Mouse (Mus musculus): ENCODE results near the gene Gtpbp6.
"Not testable (repeated sequence)": the region's sequence is repeated elsewhere in the genome, so short reads cannot be mapped to it uniquely, and the experiment has no call there.

Gene Gtpbp6

DNA sequence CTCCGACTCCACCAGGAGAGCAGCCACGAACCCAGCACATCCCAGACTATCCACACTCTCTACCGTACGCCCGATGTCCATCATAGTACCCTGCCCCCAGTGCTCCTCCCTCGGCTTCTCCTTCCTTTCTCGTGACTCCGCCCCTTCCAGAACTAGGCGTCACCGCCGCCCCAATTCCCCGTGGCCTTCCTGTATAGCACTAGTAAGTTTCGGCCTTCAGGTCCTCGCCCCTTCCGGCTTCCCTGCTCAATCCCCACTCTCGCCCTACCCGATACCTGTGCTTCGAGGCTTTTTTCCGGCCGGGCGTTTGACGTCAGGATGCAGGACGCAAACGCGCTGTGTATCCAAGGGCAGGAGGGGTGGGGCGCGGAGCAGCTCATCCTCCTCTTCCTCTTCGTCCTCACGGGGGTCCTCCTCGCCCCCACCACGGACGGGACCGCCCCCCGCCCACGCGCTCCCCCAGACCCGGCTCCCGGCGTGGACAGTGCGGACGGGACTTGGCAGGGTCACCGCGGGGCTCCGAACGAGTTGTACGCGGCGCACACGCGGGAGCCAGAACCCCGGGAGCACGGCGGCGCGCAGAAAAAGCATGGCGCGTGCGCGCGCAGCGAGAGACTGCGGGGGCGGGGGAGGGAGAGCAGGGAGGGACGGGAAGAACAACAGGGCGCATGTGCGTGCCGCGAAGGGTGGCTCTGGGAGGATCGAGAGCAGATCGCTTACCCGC lies at the start of gene Gtpbp6:
Gene Gtpbp6, minus strand, starts transcription at position 617 of the 724 bp plus-strand sequence.
- DNase-seq (ENCODE audit: low spot score): peak; percentile 96

DNA sequence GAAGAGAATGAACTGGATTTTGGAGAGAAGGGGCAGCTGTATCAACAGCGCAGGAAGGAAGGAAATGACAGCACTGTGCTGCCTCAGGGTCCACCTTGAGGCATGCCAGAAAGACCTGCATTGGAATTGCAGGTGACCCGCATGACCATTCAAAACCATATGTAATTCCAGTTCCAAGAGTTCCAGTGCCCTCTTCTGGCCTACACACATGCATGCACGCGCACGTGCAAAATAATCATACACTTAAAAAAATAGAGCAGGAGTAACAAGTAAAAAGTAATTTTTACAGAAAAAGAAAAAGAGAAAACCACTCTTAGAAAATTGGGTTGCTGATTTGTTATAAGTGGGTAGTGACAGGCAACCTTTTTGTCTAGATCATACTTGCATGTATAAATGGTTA lies 35.0 kb upstream of the Gtpbp6 start:
- no peak for DNase-seq (ENCODE audit: low spot score)

DNA sequence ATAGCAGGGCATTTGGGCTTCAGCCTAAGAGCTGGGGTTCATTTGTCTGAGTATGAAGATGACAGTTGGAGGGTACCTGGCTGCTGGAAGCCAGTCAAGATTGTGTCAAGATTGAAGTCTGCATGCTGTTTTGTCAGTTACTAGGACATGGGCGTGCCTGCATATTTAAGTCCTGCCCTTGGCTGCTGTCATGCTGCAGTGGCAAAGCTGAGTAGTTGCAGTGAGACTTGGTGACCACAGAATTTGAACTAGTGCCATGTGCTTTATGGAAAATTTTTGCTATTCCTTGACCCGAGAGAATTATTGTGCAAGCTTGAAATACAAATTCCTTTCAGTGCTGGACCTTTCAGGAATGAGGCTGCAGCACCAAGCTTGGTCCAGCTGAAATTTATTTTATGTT lies 34.3 kb upstream of the Gtpbp6 start:
- DNase-seq (ENCODE audit: low spot score): no peak

DNA sequence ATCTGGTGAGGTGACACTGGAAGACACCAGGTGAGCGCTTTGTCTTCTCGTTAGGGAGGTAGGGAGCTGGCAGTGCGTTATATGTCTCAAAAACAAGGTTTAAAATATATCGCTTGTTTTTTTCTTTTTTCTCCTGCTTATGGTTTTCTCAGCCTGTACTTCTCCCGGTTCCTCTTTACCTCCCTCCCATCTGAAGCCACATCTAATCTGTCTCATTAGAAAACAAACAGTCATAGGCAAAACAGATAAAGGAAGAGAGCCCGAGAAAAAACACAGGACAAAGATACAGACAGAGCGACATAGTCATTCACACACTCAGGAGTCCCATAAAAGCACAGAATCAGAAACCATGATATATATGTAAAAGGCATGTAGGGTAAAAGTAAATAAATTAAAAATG lies 32.4 kb upstream of the Gtpbp6 start:
- no peak for DNase-seq (ENCODE audit: low spot score)

DNA sequence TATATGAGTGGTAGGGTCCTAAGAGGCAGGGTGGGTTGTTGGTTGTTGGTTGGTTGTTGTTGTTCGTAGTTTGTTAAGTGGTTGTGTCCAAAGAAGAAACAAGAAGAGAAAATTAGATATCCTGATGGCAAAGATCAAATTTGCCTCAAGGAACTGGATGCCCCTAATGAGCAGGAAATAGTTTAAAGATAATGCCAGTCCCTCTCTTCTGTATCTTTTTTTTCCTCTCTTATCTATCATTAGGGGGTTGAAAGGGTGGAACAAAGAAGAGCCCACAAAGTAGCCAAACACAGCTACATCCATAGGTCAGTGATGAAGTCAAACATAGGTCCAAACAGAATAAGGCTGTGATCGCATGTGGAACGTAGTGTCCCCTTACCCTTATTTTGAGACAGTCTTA lies 31.3 kb upstream of the Gtpbp6 start:
- DNase-seq (ENCODE audit: low spot score): no peak

DNA sequence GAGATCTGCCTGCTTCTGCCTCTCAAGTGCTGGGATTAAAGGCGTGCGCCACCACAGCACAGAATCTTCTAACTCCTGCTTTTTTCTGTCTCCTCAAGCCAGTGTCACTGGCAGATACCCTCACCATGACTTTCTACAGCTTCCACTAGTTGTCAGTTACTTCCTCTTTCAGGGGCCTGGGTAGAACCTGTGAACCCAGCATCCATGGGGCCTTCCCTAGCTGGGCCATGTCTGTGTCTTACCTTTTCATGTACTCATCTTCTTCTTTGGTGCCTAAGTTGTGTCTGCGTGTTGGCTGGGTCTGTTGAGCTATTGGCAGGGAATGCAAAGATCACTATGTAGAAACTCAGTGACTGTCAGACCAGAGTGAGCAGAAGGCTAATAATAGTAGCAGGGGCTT lies 29.8 kb upstream of the Gtpbp6 start:
- no peak for DNase-seq (ENCODE audit: low spot score)

DNA sequence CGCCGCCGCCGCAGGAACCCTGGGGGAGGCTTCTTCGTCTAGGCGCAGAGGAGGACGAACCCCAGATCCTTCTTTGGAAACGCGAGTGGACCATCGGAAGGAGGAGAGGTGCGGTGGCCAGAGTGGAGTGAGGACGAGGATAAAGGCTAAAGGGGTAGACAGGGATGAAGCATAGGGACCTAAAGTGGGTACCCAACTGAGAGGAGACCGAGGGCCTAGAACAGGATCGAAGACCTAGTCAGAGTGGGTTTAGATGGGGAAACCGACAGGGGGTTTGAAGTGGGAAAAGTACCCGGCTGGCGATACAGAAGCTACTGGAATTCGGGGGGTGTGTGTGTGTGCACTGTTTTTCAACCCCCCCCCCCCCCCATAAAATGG lies 28.1 kb upstream of the Gtpbp6 start:
- DNase-seq (ENCODE audit: low spot score): no peak

DNA sequence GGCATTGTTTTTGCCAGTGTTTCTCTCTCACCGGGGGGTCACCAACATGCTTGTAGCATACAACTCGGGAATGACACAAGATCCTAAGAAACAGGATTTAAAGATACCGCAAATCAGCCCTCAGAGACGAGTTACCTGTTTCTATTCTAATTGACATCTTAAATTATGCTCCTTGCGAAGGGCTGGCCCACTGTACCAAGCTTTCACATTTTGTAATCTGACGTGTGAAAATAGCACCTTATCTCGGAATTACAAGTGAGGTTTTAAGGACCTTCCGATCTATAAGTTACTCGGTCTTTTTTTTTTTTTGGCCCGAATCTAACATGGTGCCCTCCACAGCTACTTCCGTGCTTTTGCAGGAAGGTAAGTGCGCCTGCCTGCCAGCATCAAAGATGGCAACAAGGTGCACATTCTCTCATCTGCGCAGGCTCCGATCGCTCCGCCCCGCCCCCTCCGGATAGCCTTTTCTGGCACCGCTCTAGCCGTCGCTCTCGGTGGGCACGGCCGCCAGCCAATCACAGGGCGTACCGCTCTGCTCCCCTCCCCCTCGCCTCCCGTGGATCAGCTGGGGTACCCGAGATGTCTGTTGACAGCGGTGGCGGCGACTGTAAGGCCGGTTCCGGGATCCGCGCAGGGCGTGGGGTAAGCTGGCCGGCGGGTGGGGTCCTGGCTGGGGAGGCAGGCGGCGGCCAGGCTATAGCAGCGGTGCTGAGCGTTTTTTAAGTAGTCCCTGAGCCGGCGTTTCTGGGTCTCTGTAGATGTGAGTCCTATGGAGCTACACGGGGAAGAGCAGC lies 27.5 kb upstream of the Gtpbp6 start, which contains the start of gene Chfr:
Gene Chfr, plus strand, starts transcription at position 550 of the 794 bp plus-strand sequence.
- peak; percentile 97 for DNase-seq (ENCODE audit: low spot score)

DNA sequence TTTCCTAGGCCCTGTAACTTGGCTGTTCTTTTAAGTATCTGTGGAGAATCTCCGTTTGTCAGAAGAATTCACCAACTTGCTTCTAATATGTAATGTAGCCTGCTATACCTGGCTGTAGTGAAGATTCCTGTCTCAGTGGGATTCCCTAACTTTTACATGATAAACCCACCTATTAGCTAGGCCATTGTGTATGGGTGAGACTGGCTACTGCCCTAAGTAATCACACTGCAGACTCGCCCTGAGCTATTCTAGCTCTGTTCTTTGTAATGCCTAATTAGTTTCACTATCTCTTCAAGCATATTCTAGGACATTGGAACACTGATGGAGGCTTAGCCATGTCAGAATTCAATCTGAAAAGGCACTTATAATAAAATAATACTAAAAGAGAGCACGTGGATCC lies 14.4 kb upstream of the Gtpbp6 start:
- not testable (repeated sequence) for DNase-seq (ENCODE audit: low spot score)

DNA sequence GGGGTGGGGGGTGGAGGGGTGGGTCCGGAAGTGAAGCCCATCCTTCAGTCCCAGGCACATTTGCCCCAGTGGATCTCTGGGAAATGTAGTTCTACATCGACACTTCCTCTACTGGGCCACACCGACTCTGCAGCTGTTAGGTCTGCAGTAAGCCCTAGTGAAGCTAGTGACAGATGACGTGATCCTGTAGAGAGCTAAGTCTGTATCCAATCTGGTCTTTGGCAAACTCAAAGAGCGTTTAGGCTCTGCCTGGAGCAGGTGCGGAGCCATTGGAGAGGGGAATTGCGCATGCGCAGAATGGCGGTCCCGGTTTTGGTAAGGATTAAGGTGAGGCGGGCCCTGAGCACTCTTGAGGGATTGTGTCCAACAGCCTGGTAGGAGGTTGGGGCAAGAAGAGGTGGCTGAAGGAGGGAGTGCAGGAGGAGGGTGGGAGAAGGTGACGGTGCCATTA lies 2.0 kb upstream of the Gtpbp6 start, which contains the start of gene Zfp605:
Gene Zfp605, plus strand, starts transcription at position 102 of the 451 bp plus-strand sequence.
- DNase-seq (ENCODE audit: low spot score): peak; percentile 79

DNA sequence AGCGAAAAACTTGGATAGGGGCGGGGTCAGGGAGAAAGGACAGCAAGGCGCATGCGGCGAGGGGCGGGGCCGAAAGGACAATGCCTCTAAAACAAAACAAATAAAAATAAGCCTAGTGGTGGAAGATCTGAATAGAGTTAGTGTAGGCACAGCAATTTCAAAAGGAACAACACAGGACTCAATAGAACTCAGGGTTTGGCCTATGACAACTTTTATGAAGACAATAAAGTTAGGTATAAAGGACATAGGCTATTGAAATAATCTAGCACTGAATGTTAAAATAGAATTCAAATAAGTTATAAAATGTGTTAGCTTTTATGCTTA lies 270 bp upstream of the Gtpbp6 start:
- DNase-seq (ENCODE audit: low spot score): no peak

DNA sequence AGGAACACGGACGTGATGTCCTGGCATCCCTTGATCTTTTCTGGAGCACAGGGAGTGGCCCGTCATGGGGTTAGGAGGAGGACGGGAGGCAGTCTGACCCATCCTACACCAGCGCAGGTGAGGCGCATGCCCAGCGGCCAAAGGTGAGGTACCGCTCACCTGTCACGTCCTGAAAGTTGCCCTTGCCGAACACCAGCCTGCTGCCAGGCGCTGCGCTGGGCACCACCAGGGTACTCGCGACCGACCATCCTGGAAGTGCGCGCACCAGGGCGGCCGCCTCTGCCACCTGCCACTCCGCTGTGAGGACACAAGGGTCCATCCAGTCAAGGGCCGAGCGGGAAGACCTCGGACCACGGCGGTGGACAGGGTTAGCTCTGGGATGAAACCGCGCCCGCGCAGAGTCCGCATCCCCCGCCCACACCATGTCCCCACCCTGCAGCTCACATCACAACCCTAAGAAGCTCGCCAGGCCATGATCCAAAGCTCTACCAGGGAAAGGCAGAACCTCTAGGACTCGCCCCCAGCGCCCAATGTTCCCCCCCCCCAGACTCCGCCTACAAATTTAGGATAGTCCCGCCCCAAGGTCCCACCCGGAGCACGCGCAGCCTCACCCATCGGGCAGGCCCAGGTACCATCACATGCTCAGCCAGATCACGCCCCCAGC lies 964 bp downstream of the Gtpbp6 start:
- DNase-seq (ENCODE audit: low spot score): no peak

DNA sequence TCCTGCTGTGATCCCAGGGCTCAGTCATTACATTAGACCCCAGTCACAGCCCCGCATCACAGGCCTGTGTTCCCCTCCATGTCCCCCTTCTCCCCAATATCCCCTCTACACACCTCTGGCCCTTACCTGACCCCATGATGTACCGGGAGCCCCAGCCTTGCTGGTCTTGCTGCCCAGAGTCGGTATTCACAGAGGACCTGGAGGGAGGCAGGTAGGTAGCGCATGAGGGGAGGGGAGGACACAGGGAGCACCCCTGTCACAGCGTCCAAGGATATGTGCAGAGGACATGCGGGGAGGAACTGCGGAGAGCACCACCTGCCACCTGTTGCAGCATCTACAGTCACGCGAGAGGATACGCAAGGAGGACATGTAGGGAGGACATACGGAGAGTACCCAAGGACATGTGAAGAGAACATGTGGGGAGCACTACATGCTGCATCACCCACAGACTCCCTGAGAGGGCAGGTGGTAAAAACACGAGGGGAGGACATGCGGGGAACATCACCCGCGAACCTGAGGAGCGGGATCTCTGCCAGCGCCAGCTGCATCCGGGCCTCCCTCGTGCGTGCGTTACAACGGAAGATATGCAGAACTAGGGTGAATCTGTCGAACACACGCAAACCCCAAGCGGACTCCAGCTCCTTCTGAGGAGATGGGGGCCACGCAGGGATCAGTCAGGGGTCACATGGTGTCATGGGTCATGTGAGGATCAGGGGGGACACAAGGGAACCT lies 1.7 kb downstream of the Gtpbp6 start:
- DNase-seq (ENCODE audit: low spot score): no peak

DNA sequence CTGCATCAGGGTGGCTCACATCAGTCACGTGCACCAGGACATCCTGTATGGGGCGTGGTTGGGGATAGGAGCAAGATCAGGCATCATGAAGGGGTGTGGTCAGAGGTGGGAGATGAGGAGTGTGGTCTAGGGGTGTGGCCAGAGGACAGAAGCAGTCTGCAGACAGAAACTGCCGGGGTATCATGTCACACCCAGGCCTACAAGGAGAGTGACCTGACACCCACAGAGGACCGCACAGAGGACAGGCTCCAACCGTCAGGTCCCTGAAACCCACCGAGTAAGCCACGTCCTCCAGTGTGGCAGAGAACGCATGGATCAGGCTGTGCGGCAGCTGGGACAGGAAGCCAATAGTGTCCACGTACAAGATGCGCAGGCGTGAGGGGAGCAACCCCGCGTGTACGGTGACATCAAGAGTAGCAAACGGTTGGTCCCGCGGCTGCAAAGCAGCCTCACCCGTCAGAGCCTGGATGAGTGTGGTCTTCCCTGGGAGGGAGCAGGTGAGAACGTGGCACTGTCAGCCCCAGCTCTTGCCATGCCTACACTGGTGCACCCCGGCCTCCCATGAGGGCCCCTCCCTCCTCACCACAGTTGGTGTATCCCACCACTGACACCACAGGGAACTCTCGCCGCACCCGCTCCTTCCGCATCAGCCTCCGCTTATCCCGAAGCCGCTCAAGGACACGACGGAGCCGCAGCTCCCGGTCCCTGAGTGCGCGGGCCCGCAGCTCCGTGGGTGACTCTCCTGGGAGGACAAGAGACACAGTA lies 3.2 kb downstream of the Gtpbp6 start:
- DNase-seq (ENCODE audit: low spot score): no peak

DNA sequence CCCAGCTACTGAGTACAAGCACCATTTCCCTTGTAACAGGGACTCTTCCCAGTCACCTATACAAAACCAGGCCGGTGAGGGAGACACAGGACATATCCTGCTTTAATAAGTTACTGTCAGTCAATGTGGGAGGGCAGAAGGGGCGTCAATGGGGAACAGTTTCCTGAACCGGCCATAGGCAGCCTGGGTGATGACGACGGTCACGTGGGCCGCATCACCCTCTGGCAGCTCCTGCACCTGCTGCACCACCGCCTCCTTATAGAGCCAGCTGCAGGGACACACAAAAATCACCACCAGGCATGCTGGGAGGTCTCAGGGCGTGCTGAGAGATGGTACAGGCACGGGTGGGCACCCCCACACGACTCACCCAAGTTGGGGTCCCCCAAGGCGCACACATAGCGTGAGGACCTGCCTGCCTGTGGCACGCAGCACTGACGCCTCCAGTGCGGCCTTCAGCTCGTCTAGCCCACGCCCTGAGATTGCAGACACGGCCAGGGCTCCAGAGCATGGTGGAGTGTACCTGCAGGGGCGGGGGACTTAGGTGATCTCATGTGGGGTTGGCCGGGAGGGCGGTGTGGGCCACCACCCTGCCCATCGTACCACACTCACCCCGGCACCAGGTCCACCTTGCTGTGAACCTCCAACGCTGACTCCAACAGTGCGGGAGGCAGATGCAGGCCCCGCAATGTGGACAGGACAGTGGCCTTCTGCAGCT lies 3.9 kb downstream of the Gtpbp6 start:
- no peak for DNase-seq (ENCODE audit: low spot score)

DNA sequence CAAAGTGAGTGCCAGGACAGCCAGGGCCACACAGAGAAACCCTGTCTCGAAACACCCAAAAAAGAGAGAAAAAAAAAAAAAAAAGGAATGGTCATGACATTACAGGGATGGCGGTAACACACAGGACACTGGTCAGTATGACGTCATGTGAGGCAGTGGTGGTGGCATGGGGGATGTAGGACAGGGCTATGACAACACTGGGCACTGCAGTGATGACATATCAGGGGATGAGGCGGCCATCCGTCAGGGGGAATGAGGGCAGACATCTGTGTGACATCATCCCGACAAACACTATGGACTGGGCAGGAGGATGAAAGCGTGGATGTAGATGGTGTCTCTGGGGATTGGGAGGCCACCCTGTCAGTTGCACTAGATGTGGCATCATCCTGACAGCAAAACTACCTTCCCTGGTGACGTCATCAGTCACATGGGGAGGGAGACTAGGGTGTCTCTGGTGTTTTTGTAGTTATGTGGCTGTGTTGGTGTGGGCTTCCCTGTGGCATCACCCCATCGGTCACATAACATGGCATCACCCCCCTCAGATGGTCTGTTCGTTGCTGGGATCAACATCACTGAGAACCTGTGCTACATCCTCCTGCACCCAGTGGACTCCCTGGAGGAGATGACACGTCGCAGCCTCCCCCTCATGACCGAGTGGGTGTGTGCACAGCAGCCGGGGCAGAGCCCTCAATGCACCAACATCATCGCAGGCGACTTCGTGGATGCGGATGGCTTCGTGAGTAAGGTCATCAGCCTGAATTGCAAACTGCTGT lies 5.0 kb downstream of the Gtpbp6 start:
- no peak for DNase-seq (ENCODE audit: low spot score)

DNA sequence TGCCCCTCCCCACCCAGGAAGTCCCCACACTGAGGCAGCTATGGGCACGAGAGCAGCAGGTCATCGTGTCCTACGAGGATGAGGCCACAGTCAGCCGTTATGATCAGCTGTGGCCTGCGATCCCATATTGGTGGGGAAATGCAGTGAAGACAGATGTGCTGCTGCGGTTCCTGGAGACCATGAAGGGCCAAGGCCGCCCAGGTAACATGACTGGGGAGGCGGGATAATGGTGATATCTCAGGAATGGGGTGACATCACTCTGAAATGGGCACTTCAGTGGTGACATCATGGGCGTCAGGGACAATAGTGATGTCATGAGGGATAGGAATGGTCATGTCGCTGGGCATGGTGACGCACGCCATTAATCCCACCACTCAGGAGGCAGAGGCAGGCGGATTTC lies 5.6 kb downstream of the Gtpbp6 start:
- DNase-seq (ENCODE audit: low spot score): no peak

DNA sequence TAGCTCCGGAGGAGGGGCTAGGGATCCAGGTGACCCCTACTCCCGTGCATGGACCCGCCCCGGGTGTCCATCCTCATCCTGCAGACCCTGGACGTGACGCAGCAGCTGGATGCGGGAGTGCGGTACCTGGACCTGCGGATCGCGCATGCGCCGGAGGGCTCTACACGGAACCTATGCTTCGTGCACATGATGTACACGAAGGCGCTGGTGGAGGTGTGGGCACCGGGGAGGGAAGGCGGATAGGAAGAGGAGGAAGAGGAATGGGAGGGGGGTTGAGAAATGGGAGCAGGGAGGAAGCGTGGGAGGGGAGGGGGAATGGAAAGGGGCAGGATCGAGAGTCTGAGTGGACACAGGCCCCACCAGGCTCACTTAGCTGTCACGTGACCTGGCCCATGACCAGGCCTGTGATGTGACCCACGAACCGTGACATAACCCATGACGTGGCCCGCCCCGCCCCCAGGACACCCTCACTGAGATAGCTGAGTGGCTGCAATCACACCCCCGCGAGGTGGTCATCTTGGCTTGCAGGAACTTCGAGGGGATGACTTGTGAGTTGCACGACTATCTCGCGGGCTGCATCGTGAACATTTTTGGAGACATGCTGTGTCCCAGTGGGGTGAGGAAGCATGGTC lies 6.2 kb downstream of the Gtpbp6 start:
- no peak for DNase-seq (ENCODE audit: low spot score)

DNA sequence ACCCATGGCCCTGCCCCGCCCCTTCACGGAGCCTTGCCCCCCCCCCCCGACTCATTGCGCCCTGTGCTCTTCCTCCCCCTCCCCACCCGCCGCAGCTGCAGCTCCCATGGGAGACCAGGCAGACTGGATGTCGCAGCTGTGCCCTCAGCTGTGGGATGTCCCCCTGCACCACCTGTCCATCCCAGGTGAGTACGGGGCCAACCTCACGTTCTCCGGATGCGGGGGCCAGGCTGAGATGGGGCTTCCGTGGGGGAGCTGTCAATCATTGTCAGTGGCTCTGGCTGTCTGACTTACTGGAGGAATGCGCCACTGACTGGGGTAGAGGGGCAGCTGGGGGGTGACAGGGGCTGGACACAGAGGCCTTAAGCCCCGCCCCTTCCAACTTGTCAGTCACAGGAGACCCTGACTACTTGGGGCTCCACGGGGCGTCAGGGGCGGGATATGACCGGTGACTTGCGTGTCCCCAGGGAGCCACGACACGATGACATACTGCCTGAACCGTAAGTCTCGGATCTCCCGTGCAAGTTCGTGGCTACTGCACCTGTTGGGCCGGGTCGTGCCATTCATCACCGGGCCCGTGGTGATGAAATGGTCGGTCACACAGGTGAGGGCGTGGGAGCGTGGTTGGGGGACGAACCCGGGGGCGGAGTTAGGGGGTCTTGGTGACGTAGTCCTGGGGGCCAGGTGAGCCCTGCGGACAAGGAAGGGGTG lies 6.9 kb downstream of the Gtpbp6 start:
- DNase-seq (ENCODE audit: low spot score): no peak
